Mouse (Mus musculus) ES-Bruce4 (cell line): Measurements from ENCODE around the gene Rnf17. TPM values are rescaled to one million over a fixed set of nuclear protein-coding genes. Genes with fewer than 3 reads are reported as not detected.

Experiments
- H3K27ac ChIP-seq: 2 replicates; pipeline ENCODE4 v1.5.1; 2012; ENCODE audit warnings: low read length, inconsistent platforms; ENCODE audit not compliant: insufficient read depth
- H3K27me3 ChIP-seq: 2 replicates; pipeline ENCODE4 v1.6.1; 2012; ENCODE audit warnings: mild to moderate bottlenecking, low read length, inconsistent platforms; ENCODE audit not compliant: control insufficient read depth, poor library complexity, insufficient read depth, severe bottlenecking
- H3K36me3 ChIP-seq: 2 replicates; pipeline ENCODE4 v1.6.1; 2012; ENCODE audit warnings: inconsistent platforms, mild to moderate bottlenecking, low read length, moderate library complexity; ENCODE audit not compliant: control insufficient read depth, poor library complexity, insufficient read depth, severe bottlenecking
- H3K4me1 ChIP-seq: one replicate; pipeline ENCODE4 v1.8.1; 2011; ENCODE audit warnings: low read length; ENCODE audit not compliant: control insufficient read depth, insufficient read depth
- H3K4me3 ChIP-seq: 2 replicates; pipeline ENCODE4 v1.5.1; 2011; ENCODE audit warnings: low read depth, mild to moderate bottlenecking, low read length
- H3K9ac ChIP-seq: 2 replicates; pipeline ENCODE4 v1.6.1; 2012; ENCODE audit warnings: low read depth, mild to moderate bottlenecking, inconsistent platforms; ENCODE audit not compliant: poor library complexity, severe bottlenecking
- H3K9me3 ChIP-seq: replicated peaks from 2 replicates; pipeline ENCODE4 v1.6.1; 2012; ENCODE audit warnings: mild to moderate bottlenecking, low read length, inconsistent platforms; ENCODE audit not compliant: control insufficient read depth, poor library complexity, insufficient read depth, severe bottlenecking
- CTCF ChIP-seq: IDR thresholded peaks from one replicate; pipeline ENCODE4 v1.8.1; 2011; ENCODE audit warnings: low read depth, low read length
- EP300 ChIP-seq: IDR thresholded peaks from 2 replicates; pipeline ENCODE4 v1.6.1; 2011; ENCODE audit warnings: low read depth, low read length; ENCODE audit not compliant: insufficient read depth
- POLR2A ChIP-seq: IDR thresholded peaks from one replicate; pipeline ENCODE4 v1.8.1; 2011; ENCODE audit warnings: low read length; ENCODE audit not compliant: insufficient read depth
- polyA plus RNA-seq: library from polyadenylated mRNA; stranded (reverse); fragments of >200 nt; gene quantifications from 2 replicates; pipeline ENCODE4 v1.2.4, GENCODE M21; 2011; ENCODE audit warnings: low read depth; ENCODE audit not compliant: missing spikeins, insufficient read depth, insufficient read length

Gene Rnf17
- polyA plus RNA-seq, 1 experiment: 70.7 TPM

DNA sequence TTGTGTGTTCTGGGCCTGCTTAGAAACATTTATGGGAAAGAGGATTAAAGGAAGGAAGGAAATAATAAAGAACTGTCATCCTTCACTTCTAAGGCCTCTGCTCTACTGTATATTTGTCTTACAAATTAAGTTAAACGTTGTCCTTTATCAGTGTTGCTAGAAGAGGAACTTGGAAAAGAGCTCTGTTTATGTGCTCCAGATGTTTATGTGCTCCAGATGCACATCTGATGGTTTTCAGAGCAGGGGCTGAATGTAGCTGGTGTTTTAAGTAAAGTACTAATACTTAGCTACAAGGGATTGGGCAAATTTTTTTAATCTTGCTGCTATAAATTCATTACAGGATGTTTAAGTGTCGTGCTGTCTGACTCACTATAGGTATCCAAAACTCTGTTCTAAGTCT is 59.7 kb downstream of the Rnf17 start:
- TF ChIP-seq POLR2A: no peak
- no peak for TF ChIP-seq EP300
- no peak for TF ChIP-seq CTCF
- Histone ChIP-seq H3K9ac (no peak overlapping the region), H3K4me3 (no peak overlapping the region), H3K4me1 (no peaks in the 10 kb centered on the region), H3K27me3 (no peaks in the 10 kb centered on the region), H3K36me3 (no peaks in the 10 kb centered on the region; the same call in 1 of the 2 replicates), H3K27ac (no peak overlapping the region), H3K9me3 (no peaks in the 10 kb centered on the region)

- no peak overlapping the region for H3K4me3 ChIP-seq
- H3K9ac ChIP-seq: no peak overlapping the region
- H3K9me3 ChIP-seq: no peaks in the 10 kb centered on the region
- H3K27me3 ChIP-seq: no peaks in the 10 kb centered on the region
- H3K36me3 ChIP-seq: no peaks in the 10 kb centered on the region; the same call in 1 of the 2 replicates
- H3K4me1 ChIP-seq: no peaks in the 10 kb centered on the region
- H3K27ac ChIP-seq: no peak overlapping the region
- TF ChIP-seq POLR2A (no peak), EP300 (no peak), CTCF (no peak)
These were observed 60.3 kb downstream of the Rnf17 start for GRCm38 (mm10) chr14:56462729-56463128.

DNA sequence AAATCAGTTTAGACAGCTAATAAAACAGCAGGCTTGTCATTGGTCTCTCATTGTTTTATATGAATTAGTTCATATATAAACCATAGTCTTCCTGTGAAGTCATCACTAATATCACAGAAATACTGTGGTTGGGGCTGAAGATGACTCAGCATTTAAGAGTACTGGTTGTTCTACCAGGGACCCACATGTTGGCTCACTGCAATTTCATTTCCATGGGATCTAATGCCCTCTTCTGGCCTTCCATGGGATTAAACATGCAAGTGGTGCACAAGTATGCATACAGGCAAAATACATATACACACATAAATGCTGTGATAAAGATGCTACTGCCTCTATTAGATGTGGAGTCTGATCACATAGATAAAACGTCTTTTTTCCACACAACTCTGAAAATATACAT is 65.8 kb downstream of the Rnf17 start:
- Histone ChIP-seq H3K36me3 (no peaks in the 10 kb centered on the region; the same call in none of the 2 replicates), H3K9ac (no peak overlapping the region), H3K27ac (no peak overlapping the region), H3K27me3 (no peaks in the 10 kb centered on the region), H3K9me3 (no peaks in the 10 kb centered on the region), H3K4me3 (no peak overlapping the region), H3K4me1 (no peaks in the 10 kb centered on the region)
- TF ChIP-seq POLR2A: no peak
- no peak for TF ChIP-seq CTCF
- no peak for TF ChIP-seq EP300

- no peaks in the 10 kb centered on the region for H3K36me3 ChIP-seq
- no peaks in the 10 kb centered on the region for H3K9me3 ChIP-seq
- TF ChIP-seq POLR2A: no peak
- TF ChIP-seq EP300: no peak
- TF ChIP-seq CTCF: no peak
- no peaks in the 10 kb centered on the region for H3K27me3 ChIP-seq
- no peak overlapping the region for H3K27ac ChIP-seq
- H3K9ac ChIP-seq: no peak overlapping the region
- no peaks in the 10 kb centered on the region for H3K4me1 ChIP-seq
- H3K4me3 ChIP-seq: no peak overlapping the region
These were observed 87.4 kb downstream of the Rnf17 start for GRCm38 (mm10) chr14:56489806-56490205.

DNA sequence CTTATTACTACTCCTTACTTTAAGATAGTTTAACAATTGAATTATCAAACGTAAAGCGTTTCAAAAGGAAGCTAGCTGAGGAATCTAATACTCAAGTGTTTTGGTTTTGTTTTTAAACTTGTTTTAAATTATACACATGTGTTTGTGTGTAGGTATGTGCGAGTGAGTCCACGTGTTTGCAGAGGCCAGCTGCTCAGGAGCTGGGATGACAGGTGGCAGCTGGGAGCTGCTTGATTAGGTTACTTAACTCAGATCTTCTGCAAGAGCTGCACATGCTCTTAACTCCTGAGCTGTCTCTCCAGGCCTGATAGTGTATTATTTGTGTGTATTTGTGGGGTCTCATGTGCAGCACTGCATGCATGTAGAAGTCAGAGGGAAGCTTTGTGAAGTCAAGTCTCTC is 100.0 kb downstream of the Rnf17 start:
- H3K27me3 ChIP-seq: no peaks in the 10 kb centered on the region
- TF ChIP-seq CTCF (no peak), POLR2A (no peak), EP300 (no peak)
- H3K4me3 ChIP-seq: no peak overlapping the region
- H3K9ac ChIP-seq: no peak overlapping the region
- H3K9me3 ChIP-seq: no peaks in the 10 kb centered on the region
- no peak overlapping the region for H3K27ac ChIP-seq
- no peaks in the 10 kb centered on the region for H3K36me3 ChIP-seq
- no peaks in the 10 kb centered on the region for H3K4me1 ChIP-seq

GRCm38 (mm10) chr14:56506743-56507142 is 104.4 kb downstream of the Rnf17 start:
- H3K4me3 ChIP-seq: no peak overlapping the region
- no peaks in the 10 kb centered on the region for H3K36me3 ChIP-seq
- no peak for TF ChIP-seq EP300
- TF ChIP-seq CTCF: no peak
- no peak for TF ChIP-seq POLR2A
- no peak overlapping the region for H3K27ac ChIP-seq
- no peaks in the 10 kb centered on the region for H3K27me3 ChIP-seq
- H3K9me3 ChIP-seq: no peaks in the 10 kb centered on the region
- no peak overlapping the region for H3K9ac ChIP-seq
- no peaks in the 10 kb centered on the region for H3K4me1 ChIP-seq
